Mouse (Mus musculus) retina, postnatal 1 day (tissue): ENCODE results near the gene Cd4.
"Not testable (repeated sequence)": the region's sequence is repeated elsewhere in the genome, so short reads cannot be mapped to it uniquely, and the experiment has no call there.

ENCODE experiments used
- DNase-seq: peaks from one replicate; pipeline ENCODE4 v3.0.0-alpha.2; 2012

The Cd4 gene

DNA sequence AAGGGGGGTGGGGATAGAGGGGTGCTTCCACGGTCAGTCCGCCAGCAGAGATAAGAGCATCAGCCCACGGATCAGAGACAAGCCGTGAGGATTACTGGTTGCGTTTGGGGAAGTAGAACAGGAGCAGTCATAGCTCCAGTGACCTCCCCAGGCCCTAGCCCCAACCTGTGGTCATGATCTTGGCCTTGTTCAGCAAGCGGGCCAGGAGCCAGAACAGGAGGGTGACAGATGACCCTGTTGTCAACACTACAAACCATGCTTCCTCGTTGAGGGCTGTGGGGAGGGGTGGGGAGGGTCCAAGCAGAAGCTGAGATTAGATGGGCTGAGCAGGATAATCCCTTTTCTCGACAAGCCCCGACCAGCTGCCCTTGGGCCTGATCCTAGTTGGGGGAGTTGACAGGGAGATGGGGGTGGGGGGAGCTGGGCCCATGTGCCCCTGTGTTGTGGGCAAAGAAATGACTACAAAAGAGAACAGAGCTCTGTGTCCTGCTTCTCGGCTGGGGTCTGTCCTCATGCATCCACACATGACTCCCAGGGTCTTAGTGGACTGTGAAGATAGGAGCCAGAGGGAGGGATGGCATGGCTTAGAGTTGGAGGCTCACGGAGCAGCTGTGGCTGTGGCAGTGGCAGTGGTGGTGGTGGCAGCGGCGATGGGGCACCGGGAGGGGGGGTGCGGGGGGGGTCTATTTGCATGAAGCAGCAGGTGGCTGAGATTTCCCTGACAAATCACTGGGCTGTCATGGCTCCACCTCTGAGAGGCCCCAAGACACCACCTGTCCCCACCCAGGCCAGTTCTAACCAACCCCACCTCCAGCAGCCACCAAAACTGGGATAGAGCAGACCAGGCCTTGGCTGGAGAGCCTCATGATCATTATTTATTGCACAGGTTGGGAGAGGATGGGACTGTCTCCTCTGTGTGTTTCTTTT, 47.5 kb downstream of the Cd4 start, which contains the start of gene Gnb3:
TSS of gene Gnb3 (minus strand) at position 35 of the 927 bp plus-strand sequence.
- DNase-seq, result peak; percentile 95

DNA sequence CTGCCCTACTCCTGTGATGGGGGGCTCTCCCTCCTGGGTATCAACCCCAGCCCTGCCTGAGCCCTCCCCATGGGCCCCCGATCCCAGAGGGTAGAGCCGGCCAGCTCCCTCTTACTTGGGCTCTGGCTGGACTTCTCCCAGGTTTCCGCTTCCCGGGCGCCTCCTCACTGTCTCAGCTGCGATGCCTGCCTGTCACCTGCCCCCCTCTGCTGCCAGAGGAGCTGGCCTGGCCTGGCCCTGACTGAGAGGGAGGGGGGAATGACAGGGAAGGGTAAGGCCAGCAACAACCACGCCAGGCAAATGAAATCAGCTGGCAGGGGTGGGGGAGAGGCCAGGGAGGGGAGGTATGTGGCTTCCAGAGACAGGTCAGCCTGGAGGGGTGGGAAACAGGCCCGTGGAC, 48.2 kb downstream of the Cd4 start:
- no peak for DNase-seq

DNA sequence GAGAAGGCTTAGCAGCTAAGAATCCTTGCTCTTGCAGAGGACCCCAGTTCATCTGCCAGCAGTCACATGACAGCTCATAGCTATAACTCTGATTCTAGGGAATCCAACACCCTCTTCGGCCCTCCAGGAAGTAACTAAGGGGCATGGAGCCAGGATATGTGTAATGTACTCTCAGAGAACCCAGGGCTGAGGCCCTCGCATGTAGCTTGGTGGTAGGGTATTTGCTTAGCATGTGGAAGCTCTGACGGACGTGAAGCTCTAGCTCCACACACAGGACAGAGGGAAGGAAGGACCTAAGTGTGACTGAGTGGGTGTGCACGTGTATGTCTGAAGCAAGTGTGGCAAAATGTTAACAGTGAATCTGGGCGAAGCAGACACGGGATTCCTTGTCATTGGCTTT, 51.6 kb downstream of the Cd4 start:
- DNase-seq, result no peak

DNA sequence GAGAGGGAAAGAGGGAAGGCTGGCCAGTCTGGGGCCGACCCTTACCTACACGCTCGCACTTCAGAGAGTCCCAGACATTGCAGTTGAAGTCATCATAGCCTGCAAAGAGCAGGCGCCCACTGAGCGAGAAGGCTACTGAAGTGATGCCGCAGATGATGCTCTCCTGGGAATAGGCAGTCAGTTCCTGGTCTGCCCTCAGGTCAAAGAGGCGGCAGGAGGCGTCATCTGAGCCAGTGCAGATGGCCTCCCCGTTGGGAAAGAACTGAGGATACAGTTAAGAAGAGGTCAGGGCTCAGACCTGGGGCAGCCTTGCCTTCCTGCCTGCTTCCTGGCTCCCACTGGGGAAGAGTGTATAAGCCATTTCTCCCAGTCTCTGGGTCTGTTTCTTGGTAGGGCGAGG, 52.5 kb downstream of the Cd4 start:
- DNase-seq, result no peak

DNA sequence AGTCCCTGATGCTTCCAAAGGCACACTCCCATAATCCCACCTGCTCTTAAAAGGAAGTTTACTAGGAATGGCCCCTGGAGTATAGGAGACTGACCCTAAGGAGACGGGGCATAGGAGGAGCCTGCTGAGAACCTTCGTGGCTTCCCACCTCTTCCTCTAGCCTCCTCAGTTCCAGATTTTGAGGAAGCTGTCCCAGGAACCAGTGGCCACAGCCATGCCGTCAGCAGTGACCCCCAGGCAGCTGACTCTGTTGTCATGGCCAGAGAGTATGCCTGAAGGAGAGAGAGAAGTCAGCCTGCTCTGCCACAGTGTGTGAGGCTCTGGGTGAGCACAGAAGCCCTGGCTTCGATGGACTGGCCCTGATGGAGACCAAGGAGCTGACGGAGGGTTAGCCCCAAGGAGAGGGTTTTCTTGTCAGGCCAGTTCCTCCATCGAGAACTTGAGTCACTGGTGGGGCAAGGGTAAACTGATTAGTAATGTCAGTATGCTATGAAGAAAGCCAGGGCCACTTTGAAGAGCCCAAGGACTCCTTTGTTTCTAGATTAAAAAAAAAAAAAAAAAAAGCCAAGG, 53.4 kb downstream of the Cd4 start:
- DNase-seq, result no peak

DNA sequence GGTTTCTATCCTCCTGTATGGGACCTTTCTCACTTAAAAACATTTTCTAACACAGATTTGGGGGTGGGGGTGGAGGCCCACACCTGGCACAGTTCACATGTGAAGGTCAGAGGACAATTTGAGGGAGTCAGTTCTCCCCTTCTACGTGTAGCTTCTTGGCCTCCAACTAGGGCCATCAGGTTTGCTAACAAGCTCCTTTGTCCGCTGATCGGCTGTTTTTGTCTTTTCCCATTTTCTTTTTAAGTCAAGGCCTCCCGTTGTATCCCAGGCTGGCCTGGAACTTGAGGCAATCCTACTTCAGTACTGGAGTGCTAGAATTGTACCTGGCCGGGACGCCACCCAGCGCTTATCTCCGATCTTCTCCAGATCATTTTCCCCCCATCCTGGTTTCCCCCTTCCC, 56.4 kb downstream of the Cd4 start:
- no peak for DNase-seq

DNA sequence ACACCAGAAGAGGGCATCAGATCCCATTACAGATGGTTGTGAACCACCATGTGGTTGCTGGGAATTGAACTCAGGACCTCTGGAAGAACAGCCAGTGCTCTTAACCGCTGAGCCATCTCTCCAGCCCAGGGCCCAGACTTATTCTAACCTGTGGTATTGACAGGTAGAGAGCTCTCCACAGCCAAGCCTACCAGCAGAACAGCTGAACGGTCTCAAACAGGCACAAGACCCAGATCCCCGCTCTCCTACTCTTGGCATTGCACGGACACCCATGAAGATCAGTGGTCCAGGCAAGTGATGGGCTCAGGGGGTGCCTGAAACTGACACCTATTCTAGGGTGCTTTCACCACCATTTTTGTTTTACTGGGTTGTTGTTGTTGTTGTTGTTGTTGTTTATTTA, 56.8 kb downstream of the Cd4 start:
- DNase-seq, result not testable (repeated sequence)

DNA sequence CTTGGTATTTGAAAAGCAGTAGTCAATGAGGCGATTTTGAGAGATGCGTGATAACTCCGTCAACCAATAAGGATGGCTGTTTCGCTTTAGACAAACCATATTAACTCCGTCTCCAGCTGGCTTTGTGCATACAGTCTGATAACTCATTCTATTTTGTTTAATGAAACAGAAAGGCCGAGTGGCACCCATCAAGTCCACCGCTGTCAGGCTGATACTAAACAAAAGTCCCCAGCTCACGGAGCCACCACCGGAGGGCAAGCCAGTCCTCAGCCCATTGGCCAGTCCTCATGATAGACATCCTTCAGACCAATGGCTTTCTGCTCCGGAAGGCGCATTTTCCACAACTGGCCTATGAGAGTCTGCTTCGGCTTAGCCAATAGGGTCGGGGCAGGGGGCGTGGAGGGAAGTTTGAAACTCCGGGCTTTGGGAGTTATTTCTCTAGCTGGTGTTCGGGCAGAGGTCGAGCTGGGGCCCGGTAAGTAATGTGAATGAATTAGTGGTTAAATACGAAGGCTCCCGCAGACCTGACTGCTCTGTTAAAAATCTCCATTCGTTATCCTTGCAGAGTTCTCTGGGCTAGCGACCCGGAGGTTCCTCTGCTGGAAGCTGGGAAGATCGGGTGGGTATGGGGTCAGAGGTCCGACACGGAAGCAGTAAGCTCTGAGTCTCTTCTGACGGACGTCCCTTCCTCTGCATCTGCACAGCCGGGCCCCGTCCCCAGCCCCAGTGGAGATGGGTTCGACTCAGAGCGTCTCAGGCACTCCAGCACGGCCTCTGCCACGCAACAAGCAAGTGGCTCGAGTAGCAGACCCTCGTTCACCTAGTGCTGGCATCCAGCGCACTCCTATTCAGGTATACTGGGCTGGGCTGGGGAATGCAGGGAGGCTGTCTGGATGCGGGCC, 58.0 kb downstream of the Cd4 start:
- peak; percentile 99 for DNase-seq

DNA sequence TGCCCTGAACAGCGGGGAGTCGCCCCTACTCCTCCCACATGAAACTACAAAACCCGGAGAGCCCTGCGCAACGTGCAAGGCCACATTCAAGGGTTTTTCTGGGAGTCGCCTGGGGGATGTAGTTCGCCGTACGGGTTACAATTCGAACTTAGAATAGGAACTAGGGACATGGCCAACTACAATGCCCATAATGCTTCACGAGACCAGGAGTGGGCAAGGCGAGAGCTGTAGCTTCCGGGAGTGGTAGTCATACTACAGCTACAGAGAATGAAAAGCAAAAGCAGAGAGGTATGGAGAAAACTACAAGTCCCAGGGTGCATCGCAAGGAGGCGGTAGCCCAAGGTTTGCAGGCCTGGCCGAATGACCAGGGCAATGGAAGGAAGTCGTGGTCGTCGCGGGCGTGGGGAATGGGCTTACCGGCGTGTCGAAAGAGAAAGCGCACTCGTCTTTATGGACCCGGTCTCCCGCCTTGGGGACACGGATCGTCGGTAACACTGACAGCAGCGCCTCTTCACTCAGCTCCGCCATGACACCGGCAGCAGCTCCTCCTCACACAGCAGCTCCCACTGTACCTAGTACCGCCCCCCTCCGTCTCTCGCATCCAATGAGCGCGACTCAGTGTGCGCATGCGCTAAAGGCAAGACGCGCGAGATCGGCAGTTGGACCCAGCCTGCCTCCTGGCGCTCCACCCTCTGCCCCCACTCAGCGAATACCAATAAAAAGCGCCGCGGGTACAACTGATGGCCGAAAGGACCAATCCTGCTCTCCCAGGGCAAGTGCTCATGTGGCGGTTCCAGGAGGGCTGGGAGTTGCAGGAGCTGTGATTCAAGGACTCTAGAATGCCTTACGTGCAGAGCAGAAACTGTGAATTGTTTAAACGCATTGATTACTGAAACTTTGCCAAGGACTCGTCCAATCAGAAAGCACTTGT, 58.9 kb downstream of the Cd4 start, which contains the start of the genes Usp5 and Cdca3:
TSS of gene Usp5 (minus strand) at position 617 of the 931 bp plus-strand sequence.
TSS of gene Cdca3 (plus strand) at position 680 of the 931 bp plus-strand sequence.
- peak; percentile 100 for DNase-seq

DNA sequence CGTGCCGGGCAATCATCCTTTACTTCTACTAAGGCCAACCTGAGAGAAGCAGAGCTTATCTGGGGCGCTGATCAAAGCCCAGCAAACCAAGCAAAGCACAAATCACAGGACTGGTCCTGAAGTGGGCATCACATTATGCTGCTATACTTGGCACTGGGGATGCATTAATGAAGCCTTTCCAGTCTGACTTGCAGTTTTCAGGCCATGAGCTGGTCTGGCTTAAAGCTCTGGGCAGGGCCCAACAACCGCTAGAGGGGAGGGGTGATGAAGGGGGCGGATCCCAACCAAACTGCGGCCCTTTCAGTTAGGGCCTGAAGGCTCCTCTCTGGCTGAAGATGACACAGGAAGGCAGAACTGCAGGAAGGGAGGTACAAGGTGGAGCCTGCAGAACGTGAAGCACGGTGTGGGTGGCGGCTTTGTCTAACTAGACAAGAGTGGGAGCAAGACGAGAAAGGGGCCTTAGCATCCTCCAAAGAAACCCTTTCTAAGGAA, 59.9 kb downstream of the Cd4 start:
- peak; percentile 41 for DNase-seq

DNA sequence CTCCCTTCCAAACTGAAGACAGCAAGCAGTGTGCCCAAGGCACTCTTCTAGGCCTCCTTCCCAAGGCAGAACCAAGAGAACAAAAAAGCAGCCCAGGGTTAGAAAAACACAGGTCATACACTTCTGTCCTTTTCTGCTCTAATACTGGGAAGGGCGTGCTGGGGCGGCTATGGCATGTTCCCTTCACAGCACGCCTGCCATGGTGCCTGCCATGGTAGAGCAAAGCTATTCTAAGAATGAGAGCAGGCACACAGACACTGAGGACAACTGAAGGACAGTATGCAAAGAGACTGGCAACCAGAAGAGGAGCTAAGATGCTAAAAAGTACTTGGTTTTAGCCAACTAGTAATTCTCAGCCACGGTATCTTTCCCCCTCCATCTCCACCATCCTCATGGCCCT, 66.0 kb downstream of the Cd4 start:
- no peak for DNase-seq

DNA sequence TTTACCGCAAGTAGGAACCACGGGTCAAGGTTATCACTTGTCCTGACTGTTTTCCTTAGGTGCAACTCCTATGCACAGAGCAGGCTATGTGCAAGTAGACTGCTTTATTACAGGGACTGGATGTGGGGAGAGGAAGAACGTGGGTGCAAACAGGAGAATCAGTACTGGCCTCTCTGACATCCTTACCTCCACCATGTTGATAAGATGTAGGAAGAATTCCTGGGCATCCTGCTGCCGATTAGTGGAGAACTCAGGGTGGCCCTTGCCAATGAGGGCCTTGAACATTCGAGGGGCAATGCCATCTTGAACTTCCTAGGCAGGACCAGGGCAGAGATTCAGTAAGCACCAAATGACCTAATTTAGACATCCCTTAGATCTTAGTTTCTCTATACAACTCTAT, 67.1 kb downstream of the Cd4 start:
- DNase-seq, result no peak

DNA sequence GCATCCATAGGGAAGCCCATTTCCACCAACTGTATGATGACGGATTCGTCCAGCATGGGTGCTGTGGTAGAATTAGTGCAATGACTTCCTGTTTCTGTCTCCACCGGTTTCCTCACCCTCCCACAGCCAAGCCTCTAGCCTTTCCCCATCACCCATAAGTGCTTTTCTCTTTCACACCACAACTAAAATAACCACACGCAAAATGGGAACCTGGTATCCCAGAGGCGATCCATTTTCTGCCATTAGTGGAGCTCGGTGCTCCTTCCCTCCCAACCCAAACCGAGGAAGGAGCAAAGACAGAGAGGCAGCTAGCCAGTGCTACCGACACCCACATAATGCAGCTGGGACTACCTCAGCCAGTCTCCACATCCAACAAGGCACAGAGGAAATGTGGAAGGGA, 70.0 kb downstream of the Cd4 start:
- DNase-seq, result no peak

DNA sequence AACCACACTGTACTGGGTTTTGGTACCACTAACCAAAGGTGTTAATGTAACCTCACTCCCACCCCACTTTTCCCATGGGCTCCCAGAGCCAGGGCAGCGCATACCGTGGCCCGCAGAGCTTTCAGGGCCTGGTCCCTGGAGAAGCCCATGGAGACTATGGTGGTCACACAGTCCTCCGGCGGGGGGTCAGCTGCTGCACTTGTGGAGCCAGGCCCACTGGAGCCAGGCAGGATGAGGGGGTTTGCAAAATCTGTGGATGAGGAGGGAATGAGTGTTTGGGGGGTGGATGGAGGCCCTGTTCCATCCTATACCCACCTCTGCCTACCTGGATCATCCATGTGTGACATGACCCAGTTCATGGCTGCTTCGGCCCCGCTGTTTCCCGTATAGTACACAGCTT, 70.5 kb downstream of the Cd4 start:
- no peak for DNase-seq

DNA sequence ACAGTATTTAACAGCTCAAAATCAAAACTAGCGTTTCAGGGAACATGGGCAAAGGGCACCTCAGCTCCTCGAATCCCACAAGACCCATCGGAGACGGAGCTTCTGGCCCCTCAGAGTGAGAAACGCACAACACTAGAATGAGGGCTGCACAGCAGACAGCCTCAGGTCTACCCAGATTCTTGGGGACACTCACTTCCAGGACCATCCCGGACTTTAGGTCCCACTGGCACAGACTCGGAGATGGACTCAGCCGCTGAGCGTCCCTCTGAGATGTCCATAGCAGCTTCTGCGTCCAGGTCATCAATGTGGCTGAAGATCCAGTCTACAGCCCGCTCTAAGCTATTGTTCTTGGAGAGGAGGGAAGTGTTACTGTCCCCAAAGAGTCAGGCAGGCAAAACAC, 70.9 kb downstream of the Cd4 start:
- DNase-seq, result no peak

DNA sequence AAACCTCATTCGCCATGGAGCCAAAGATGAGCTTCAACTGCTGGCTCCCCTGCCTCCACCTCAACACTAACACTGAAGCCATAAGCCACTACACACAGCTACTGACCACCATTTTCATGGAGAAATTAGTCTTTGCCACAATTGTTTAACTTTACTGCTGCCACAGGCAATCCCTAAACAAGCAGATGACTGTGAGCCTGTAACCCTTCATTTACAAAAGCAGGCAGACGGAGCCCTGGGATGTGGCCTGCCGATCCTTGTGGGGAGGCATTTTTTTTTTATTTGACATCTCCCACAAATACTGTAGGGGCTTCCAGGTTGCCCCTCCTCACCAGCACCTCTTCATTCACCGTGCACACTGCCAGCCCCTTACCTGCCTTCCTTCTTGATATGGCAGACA, 71.4 kb downstream of the Cd4 start:
- DNase-seq, result no peak

DNA sequence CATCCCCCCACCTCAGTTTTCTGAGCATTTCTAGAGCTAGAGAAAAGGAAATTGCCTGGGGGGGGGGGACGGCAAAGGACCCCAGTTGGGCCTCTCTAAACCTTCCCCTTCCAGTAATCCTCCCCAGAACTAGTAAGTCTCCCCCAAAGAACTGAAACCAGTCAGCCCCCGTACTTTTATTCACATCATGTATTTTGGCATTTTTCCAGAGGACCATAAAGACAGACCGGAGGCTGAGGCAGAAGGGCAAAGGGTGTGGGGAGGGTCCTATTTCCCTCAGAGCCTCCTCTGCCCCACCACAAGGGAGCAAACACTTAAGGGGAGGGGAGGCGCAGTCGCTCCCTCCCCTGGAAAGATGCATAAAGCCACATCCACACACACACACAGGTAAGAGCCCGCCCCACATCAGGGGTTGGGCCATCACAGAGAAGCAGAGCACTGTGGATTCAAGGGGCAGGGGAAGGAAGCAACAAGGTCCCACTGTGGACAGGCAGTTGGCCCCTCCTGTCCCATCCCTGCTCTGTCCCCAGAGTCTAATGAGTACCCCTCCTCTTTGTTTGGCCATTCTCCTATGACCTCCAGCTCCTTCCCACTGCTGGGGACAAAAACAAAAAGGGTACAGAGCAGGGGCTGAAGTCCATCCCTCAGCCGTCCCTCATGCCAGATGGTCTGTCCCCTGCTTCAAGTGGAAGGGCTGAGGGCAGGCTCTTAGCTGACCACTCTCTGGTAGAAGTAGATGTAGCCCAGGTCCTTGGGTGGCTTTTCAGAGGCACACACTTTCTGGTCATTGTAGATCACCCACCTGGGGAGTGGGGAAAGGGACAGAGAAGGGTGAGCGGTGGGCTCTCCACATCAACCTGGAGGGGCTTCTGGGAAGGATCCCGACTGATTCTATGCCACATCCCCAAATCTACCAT, 72.9 kb downstream of the Cd4 start:
- DNase-seq, result no peak
